Mouse (Mus musculus) cerebellum, postnatal 14 days (tissue): ENCODE data around the gene Plcg2.
A peak's percentile ranks its signal among the peaks of the same experiment; 100 is the strongest.

Experiments
- DNase-seq, 2 experiments: peaks; one replicate each; pipeline ENCODE4 v3.0.0; 2021; ENCODE audit warnings: mixed read lengths in 2 of 2

Plcg2 gene

DNA sequence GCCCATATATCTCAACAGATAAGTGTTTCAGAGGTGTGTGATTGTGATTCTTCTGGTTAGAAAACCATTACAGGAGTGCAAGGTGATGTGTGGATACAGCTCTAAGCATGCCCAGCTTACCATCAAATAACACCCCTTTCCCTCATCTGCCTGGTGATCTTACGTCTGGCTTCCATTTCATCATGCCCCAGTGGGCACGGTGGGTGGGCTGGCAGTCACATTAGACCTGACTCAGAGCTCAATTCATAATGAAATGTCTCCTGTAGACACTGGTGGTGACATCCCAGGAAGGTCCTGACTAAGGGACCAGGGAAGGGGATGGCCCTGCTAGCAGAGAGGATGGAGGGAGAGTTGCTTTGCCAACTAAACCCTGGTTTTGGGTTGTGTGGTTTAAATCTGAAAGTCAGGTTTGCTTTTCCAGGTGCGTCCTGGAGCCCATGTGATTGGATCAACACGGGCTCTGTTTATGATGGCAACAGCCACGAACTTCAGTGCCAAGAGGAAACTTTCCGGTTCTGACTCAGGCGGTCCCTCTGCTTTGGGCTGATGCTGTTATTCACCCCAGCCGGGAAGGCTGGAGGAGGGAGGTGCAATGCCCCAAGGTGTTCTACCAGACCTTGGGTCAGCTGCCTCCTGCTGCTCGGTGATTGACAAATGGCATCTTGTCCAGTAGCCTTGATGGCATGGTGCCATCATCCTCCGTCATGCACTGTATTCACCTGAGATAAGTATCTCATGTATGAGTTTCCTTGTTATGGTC lies 9.7 kb upstream of the Plcg2 start:
- peak in 1 of 2 experiments; percentile 47 for DNase-seq

DNA sequence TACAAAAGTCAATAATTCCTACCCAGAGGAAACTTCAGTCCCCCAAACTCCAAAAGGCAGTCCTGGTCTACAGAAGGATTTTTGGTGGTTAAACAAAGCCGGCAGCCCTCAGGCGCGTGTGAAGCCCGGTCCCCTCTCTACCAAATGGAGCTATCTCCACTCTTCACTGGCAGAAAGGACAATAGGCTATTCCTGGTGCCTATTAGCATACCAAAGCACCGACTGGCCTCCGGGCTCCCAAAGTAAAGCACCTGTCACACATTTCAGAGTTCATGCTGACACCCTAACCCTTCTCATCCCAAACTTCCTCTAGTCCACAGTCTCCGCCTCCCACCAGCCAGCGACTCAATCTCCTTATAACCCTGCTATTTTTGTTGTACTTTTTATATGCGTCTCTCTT lies 4.5 kb upstream of the Plcg2 start:
- no peak for DNase-seq

- DNase-seq: no peak
Measured at GRCm38 (mm10) chr8:117494874-117495273, 3.2 kb upstream of the Plcg2 start.

GRCm38 (mm10) chr8:117498915-117499540 lies 937 bp downstream of the Plcg2 start:
- no peak for DNase-seq

DNA sequence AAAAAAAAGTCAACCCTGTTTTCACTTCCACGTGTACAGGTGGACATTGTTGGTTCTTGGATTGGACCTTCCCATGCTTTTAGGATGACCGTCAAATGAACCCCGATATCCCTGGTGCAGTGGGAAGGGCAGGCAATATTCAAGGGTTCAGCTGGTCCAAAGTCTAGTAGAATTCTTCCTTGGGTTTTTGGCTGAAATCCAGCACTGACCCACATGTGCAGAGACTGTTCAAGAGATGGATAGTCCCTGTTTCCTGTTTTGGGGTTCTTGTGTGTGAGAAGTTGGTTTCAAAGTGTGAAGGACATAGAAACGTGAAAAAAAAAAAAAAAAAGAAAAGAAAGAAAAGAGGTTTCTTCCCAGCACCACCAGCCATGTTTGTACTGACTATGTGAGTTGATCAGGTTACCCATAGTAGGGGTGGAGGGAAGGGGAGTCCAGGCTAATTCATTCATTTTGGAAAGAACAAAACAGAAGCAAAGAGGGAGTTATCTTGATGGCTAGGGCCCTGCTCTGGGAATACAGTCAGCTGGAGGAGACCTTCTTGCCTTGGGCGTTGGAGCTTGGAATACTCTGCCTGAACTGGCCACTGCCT lies 2.2 kb downstream of the Plcg2 start:
- DNase-seq: no peak

DNA sequence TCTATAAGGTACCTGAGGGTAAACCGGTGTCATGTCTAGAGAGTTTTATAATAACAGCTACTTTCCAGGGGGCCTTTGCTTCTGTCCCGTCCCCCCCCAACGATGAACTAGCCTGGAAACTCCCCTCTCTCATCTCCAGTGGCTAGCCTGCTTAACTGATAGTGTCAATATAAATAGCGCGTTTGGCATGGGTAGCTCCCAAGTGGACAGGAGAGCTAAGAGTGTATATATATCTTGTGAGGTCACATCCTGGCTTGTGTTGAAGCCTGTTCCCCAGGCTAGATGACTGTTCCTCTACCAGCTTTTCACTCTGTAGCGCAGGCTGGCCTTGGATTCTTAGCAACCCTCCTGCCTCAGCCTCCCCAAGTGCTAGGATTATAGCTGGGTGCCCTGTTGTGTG lies 3.2 kb downstream of the Plcg2 start:
- DNase-seq: no peak

DNA sequence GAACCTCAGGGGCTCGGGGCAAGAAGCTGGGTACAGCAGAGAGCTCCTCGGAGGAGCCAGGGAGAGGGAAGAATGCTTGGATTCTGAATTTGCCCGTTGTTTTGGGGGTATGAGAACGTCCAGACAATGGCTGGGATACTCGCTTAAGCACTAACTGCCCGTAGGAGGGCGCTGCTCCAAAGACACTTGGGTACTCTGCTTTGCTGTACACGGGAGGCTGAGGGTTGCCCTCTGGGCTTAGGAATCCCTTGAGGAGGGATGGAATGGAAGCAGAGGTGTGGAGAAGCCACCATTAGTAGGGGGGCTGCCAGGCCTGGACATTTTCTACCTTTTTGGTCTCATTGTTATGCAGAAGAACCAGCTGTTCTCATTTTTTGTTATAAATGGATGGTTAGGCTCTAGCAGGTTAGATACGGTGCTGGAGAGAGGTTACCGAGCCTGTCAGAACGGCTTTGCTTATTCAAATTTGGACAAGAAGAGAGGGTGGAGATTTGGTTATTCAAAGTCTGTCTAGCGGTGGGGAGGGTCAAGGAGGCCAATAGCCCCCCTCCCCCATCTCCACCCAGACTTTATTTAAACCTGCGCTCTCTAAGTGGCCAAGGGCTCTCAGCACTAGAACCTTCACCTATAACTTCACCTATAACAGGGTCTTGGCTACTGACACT lies 5.4 kb downstream of the Plcg2 start:
- no peak for DNase-seq

DNA sequence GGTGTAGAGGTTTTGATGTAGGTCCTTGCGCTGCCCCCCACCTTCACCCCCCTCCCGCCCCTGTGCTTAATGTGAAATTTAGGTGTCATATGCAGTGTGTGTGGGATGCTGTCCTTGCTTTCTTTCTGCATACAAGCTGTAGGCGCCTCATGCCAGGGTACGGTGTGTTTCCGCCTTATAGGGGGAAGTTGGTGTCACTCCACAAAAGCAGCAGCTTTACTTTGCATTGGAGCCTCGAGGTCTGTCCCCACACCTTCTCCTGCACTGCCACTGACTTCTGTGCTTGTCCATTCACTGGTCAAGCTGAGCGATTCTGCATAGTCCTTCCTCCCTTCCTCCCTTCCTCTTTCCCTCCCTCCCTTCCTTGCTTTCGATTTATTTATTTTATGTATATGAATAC lies 9.6 kb downstream of the Plcg2 start:
- no peak for DNase-seq

DNA sequence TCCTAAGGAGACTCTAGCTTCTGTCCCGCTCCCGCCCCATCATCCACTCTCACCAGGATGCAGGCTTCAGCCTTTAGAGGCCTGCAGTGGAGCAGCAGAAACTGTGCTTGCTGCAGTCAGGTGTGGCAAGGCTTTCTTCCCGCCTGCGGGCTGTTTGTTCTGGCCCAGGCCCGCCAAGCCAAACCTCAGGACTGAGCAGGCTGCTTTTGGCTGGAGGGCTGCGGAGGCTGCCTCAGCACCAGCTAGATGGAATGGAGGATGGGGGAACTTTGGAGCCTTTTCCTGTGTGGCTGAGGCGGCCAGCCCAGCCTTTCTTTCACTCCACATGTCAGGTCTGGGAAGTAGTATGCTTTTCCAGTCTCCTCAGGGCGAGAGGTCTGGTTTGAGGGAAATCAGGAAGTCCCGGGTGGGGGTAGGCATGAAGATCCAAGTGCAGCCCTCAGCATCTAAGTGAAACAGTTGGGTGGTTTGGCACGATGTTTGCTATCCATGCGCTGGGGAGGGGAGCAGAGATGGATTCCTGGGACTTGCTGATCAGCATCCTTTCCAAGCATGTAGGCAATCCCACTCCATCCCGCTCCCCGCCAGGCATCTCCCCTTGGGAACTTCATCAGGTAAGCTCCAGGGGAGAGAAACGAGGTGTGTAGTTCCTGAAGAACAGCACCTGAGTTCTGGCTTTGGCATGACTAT lies 18.9 kb downstream of the Plcg2 start:
- no peak for DNase-seq

DNA sequence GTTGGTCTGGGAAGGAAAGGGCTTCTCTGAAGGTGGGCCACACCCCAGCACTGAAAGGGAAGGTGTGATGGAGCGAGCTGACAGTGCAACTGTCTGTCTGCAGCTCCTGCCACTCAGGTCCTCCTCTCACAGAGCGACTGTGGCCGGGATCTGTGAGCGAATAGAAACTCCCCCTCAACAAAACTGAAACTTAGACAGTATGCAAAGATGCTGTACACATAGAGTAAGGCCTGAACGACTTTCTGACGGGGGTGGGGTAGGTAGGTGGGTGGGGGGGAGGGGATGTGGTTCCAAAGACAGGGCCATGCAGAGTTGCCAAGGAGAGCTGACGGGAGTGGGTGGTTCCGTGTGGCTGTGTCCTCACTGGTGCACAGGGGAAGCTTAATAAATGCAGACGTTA lies 19.8 kb downstream of the Plcg2 start:
- DNase-seq: no peak

DNA sequence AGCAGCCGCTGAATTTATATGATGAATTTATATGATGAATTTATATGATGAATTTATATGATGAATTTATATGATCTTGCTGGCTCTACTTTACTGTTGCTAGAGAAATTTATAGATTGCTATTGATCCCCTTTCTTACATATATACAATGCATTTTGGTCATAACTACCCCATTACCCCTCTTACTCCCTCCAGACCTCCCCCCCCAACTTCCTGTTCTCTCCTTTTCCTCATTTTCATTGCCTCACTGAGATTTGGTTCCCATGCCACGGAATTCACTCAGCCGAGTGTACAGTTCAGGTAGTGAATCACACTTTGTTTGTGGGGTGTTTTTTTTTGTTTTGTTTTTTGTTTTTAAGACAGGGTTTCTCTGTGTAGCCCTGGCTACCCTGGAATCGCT lies 20.8 kb downstream of the Plcg2 start:
- no peak for DNase-seq

- DNase-seq: no peak
Measured at GRCm38 (mm10) chr8:117526185-117526584, 28.1 kb downstream of the Plcg2 start.

DNA sequence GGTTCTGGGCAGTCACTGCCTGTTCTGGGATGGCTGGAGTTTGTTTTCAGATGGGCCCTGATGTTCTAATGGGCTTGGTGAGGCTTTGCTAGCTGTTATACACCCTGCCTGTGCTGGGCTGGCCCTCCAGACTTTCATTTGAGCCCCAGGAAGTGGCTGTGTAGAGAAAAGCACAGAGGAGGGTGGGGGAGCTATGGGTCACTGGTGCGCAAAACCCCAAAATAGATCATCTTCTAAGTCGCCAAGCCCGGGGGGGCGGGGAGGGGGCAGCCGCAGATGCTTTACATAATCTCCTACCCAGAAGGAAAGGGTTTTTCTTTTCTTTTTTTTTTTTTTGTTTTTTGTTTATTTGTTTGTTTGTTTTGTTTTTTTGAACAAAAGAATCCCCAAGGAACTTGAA lies 29.9 kb downstream of the Plcg2 start:
- no peak for DNase-seq

GRCm38 (mm10) chr8:117529177-117529576 lies 31.1 kb downstream of the Plcg2 start:
- no peak for DNase-seq

GRCm38 (mm10) chr8:117532381-117532972 lies 34.4 kb downstream of the Plcg2 start:
- no peak for DNase-seq

- DNase-seq: no peak
Measured at GRCm38 (mm10) chr8:117536862-117537261, 38.8 kb downstream of the Plcg2 start.

- no peak for DNase-seq
Measured at GRCm38 (mm10) chr8:117537751-117538150, 39.7 kb downstream of the Plcg2 start.

DNA sequence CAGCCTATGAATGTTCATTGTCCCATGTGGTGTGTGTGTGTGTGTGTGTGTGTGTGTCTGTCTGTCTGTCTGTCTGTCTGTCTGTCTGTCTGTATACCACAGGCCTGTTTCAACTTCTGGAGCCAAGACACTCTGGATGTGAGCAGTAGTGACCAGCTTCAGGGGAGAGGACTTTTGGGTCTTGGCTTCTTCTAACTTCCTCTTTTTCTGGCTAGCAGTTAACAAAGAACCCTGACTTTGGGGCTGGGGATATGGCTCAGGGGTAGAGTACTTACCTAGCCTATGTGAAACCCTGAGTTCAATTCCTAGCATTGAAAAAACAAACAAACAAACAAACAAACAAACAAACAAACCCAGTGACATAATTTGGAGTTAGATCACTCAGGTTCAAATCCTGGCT lies 44.9 kb downstream of the Plcg2 start:
- DNase-seq: no peak

DNA sequence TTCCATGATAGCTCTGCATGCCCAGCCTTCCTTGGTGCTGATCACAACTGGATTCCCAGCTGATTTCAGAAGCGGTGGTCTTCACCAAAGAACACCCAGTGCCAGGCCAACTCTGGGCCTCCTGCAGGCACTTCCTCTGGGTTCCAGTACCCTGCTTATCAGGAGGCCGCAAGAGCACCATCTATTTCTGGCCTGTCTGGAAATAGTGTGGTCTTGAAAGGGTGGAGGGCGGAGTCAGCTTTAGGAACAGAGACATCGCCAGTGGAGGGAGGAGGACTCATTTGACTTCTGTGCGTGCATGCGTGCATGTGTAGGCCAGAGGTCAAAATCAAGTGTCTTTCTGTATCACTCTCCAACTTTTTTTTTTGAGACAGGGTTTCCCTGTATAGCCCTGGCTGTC lies 45.7 kb downstream of the Plcg2 start:
- DNase-seq: no peak

DNA sequence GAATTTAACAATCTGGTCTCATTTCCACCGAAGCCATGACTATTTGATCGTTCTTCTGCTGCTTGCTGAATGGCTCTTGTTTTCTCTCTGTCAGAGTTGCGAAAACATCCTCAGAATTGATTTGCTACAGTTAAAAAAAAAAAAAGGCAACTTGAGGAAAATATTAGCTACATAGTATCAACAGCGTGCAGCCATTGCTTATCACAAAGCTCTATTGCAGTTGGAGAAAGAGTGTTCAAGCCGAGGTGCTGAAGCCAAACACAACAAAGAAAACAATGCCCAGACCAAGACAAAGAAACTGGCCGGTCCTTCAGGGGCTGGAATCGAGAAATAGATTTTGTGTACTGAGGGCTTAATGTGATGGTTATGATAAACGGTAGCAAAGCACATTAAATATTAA lies 47.0 kb downstream of the Plcg2 start:
- no peak for DNase-seq

- peak; percentile 44 to 56 for DNase-seq
Measured at GRCm38 (mm10) chr8:117546386-117546785, 48.3 kb downstream of the Plcg2 start.

DNA sequence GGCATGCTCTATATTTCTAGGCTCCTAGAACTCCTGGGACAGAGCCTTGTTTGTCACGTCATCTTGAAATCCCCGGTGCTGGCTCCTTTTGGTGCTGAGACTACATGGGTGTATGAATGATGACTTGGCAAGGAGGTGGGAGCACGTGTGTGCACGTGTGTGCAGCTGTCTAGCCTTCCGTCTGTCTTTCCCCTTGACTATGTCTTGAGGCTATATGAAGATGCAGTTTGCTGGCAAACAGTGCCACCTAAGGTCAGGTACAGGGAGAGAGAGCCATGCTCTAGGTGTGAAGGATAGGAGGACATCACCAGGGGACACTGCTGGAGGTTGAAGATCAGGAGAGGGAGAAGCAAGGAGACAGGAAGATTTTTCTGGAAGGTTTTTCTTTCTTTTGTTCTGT lies 49.9 kb downstream of the Plcg2 start:
- no peak for DNase-seq

DNA sequence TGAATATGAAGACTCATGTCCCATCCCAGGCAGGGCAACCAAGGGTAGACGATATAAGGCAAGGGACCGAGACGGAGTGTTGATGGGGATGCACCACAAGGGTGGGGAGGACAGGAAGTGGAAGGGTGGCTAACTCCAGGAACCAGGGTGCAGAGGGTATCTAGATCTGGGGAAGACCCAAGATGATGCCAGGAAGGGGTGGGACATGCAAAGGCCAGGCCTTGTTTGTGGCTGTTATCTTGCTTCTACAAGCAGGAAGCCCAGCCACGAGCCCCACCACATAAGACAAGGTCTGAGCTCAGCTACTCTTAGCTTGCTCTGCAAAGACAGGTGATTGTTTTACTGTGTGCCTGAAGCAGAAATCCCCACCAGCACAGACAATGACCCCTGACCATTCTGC lies 50.4 kb downstream of the Plcg2 start:
- no peak for DNase-seq
